Mouse (Mus musculus): ENCODE measurements around the gene Fars2. TPM values are rescaled to one million over a fixed set of nuclear protein-coding genes. Genes with fewer than 3 reads are reported as not detected.

Fars2 gene
- polyA plus RNA-seq, 1 experiment, result 42.6 TPM

DNA sequence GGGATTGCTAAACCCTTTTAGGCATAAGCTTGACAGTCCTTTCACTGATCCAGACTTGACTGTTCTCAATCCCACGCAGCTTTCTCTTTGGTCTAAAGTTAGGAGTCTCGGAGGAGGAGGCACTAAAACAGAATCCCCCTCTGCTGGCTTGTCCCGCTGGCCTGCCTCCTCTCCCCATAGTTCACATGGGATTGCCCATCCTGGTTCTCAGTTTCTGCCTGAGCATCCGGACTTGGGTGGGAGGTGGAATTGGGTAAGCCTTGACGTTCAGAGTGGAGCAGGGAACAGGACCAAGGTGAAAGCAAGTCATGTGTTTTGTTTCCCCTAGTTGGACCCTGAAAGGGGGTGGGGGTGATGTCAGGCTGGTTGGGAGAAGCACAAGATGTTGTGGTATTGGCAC is 415.9 kb downstream of the Fars2 start:
- 95% methylated on average over 5 of the region's 5 CpGs for WGBS
- TF ChIP-seq POLR2A (IDR thresholded peaks at IDR 0.05; ENCODE audit: low read depth, low read length) (no peak), CTCF (IDR thresholded peaks at IDR 0.05; ENCODE audit: extremely low read depth, insufficient read length, insufficient replicate concordance, low read depth, low read length) (no peak)
- Histone ChIP-seq H3K36me3 (ENCODE audit: control insufficient read depth, insufficient read depth, low read length) (no peaks in the 10 kb centered on the region), H3K4me1 (ENCODE audit: control insufficient read depth, insufficient read depth, insufficient read length, low read length) (peaks cover 2% of the 10 kb centered on the region; the same call in 1 of the 2 replicates), H3K27me3 (ENCODE audit: control insufficient read depth, insufficient read depth, low read length) (no peaks in the 10 kb centered on the region), H3K27ac (ENCODE audit: insufficient read depth, low read depth, low read length) (no peak overlapping the region), H3K4me3 (ENCODE audit: low read depth, low read length) (no peak overlapping the region)

- WGBS, result 67% methylated on average over 7 of the region's 7 CpGs
- TF ChIP-seq CTCF (IDR thresholded peaks at IDR 0.05; ENCODE audit: extremely low read depth, insufficient read length, insufficient replicate concordance, low read depth, low read length) (no peak), POLR2A (IDR thresholded peaks at IDR 0.05; ENCODE audit: low read depth, low read length) (no peak)
Observed at GRCm38 (mm10) chr13:36533518-36533917, 416.3 kb downstream of the Fars2 start.

DNA sequence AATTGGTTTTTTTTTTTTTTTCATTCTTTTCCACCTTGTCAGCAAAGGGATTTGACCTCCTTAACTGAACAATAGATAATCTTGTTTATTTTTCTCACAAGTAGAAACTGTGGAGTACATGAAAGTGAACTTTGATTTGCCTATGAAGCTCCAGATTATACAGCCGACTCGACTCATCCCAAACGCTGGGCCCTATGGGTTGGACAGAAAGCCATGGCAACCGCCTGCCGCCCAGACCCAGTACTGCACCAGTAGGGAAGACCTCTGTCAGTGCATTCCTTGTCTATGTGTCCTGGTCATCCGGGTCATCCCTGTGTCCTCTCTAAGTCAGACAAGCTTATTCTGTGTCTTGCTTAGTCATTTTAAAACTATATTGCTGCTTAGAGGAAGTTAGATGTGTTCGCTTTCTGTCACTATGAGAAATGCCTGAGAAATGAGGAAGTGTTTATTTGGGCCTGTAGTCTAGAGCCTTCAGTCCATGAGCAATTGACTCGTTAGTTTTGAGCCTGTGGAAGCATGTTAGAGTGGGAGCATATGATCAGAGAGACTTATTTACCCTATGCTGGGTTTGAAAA is 416.8 kb downstream of the Fars2 start:
- 42% methylated on average over 8 of the region's 8 CpGs for WGBS
- H3K27me3 ChIP-seq (ENCODE audit: control insufficient read depth, insufficient read depth, low read length), result no peaks in the 10 kb centered on the region
- H3K4me3 ChIP-seq (ENCODE audit: low read depth, low read length), result no peak overlapping the region
- H3K4me1 ChIP-seq (ENCODE audit: control insufficient read depth, insufficient read depth, insufficient read length, low read length), result peaks cover 2% of the 10 kb centered on the region; the same call in 1 of the 2 replicates
- H3K27ac ChIP-seq (ENCODE audit: insufficient read depth, low read depth, low read length), result no peak overlapping the region
- TF ChIP-seq POLR2A (IDR thresholded peaks at IDR 0.05; ENCODE audit: low read depth, low read length) (no peak), CTCF (IDR thresholded peaks at IDR 0.05; ENCODE audit: extremely low read depth, insufficient read length, insufficient replicate concordance, low read depth, low read length) (no peak)
- H3K36me3 ChIP-seq (ENCODE audit: control insufficient read depth, insufficient read depth, low read length), result no peaks in the 10 kb centered on the region

More at GRCm38 (mm10) chr13:36533518-36533917, 416.3 kb downstream of the Fars2 start:
- Histone ChIP-seq H3K4me1 (ENCODE audit: control insufficient read depth, insufficient read depth, insufficient read length, low read length) (peaks cover 2% of the 10 kb centered on the region; the same call in 1 of the 2 replicates), H3K27ac (ENCODE audit: insufficient read depth, low read depth, low read length) (no peak overlapping the region), H3K36me3 (ENCODE audit: control insufficient read depth, insufficient read depth, low read length) (no peaks in the 10 kb centered on the region), H3K4me3 (ENCODE audit: low read depth, low read length) (no peak overlapping the region), H3K27me3 (ENCODE audit: control insufficient read depth, insufficient read depth, low read length) (no peaks in the 10 kb centered on the region)

GRCm38 (mm10) chr13:36537580-36537979 is 420.4 kb downstream of the Fars2 start:
- 88% methylated on average over 3 of the region's 3 CpGs for WGBS
- H3K27ac ChIP-seq (ENCODE audit: insufficient read depth, low read depth, low read length), result no peak overlapping the region

DNA sequence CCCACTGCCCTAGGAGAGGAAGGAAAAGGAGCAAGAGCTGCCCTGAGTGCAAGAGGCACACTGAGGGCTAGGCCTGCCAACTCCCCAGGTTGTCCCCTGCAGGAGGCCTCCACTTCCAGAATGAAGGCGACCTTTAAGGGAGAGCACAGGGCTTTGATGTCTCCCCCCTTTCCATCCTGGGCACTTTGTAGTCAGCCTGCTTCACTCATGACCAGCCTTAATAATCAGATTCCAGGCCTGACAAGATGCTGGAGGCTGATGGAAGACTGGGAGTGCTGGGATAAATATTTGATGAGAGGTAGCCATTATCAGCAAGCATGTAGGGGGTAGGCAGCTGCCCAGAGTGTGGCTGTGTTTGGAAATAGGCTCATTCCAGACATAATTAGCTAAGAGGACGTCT is 421.2 kb downstream of the Fars2 start:
- no peaks in the 10 kb centered on the region for H3K36me3 ChIP-seq (ENCODE audit: control insufficient read depth, insufficient read depth, low read length)
- 90% methylated on average over 2 of the region's 2 CpGs for WGBS
- no peak overlapping the region for H3K27ac ChIP-seq (ENCODE audit: insufficient read depth, low read depth, low read length)
- TF ChIP-seq CTCF (IDR thresholded peaks at IDR 0.05; ENCODE audit: extremely low read depth, insufficient read length, insufficient replicate concordance, low read depth, low read length), result no peak
- no peak for TF ChIP-seq POLR2A (IDR thresholded peaks at IDR 0.05; ENCODE audit: low read depth, low read length)
- H3K4me3 ChIP-seq (ENCODE audit: low read depth, low read length), result no peak overlapping the region
- peaks cover 2% of the 10 kb centered on the region; the same call in 1 of the 2 replicates for H3K4me1 ChIP-seq (ENCODE audit: control insufficient read depth, insufficient read depth, insufficient read length, low read length)
- H3K27me3 ChIP-seq (ENCODE audit: control insufficient read depth, insufficient read depth, low read length), result no peaks in the 10 kb centered on the region

More at GRCm38 (mm10) chr13:36537580-36537979, 420.4 kb downstream of the Fars2 start:
- TF ChIP-seq CTCF (IDR thresholded peaks at IDR 0.05; ENCODE audit: extremely low read depth, insufficient read length, insufficient replicate concordance, low read depth, low read length) (no peak), POLR2A (IDR thresholded peaks at IDR 0.05; ENCODE audit: low read depth, low read length) (no peak)
- H3K36me3 ChIP-seq (ENCODE audit: control insufficient read depth, insufficient read depth, low read length), result no peaks in the 10 kb centered on the region
- peaks cover 2% of the 10 kb centered on the region; the same call in 1 of the 2 replicates for H3K4me1 ChIP-seq (ENCODE audit: control insufficient read depth, insufficient read depth, insufficient read length, low read length)
- H3K27me3 ChIP-seq (ENCODE audit: control insufficient read depth, insufficient read depth, low read length), result no peaks in the 10 kb centered on the region
- no peak overlapping the region for H3K4me3 ChIP-seq (ENCODE audit: low read depth, low read length)

DNA sequence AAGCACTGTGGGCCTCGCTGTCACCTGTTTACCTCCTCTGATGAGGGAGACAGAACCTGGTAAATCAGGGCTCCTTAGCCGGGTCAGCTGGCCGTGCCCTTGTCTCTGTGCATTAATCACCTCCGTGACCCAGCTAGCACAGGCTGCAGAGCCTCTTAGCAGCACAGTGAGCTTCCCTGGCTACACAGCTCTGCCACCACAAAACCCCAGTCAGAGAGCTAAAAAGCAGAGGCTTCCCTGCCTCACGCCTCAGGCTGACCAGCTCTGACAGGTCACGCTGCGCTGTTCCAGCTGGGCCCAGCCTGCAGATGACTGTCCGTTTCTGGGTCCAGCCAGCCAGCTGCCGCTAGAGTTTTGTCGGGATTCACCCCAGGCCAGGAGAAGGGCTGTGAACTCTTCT is 423.0 kb downstream of the Fars2 start:
- no peak overlapping the region for H3K27ac ChIP-seq (ENCODE audit: insufficient read depth, low read depth, low read length)
- no peak overlapping the region for H3K4me3 ChIP-seq (ENCODE audit: low read depth, low read length)
- TF ChIP-seq POLR2A (IDR thresholded peaks at IDR 0.05; ENCODE audit: low read depth, low read length) (no peak), CTCF (IDR thresholded peaks at IDR 0.05; ENCODE audit: extremely low read depth, insufficient read length, insufficient replicate concordance, low read depth, low read length) (no peak)
- H3K36me3 ChIP-seq (ENCODE audit: control insufficient read depth, insufficient read depth, low read length), result no peaks in the 10 kb centered on the region
- 76% methylated on average over 10 of the region's 10 CpGs for whole genome bisulfite sequencing
- H3K27me3 ChIP-seq (ENCODE audit: control insufficient read depth, insufficient read depth, low read length), result no peaks in the 10 kb centered on the region
- H3K4me1 ChIP-seq (ENCODE audit: control insufficient read depth, insufficient read depth, insufficient read length, low read length), result no peaks in the 10 kb centered on the region

GRCm38 (mm10) chr13:36541287-36541780 is 424.1 kb downstream of the Fars2 start:
- H3K27me3 ChIP-seq (ENCODE audit: control insufficient read depth, insufficient read depth, low read length), result no peaks in the 10 kb centered on the region
- TF ChIP-seq CTCF (IDR thresholded peaks at IDR 0.05; ENCODE audit: extremely low read depth, insufficient read length, insufficient replicate concordance, low read depth, low read length), result no peak
- no peak for TF ChIP-seq POLR2A (IDR thresholded peaks at IDR 0.05; ENCODE audit: low read depth, low read length)
- no peaks in the 10 kb centered on the region for H3K36me3 ChIP-seq (ENCODE audit: control insufficient read depth, insufficient read depth, low read length)
- WGBS, result 86% methylated on average over 2 of the region's 2 CpGs
- no peak overlapping the region for H3K4me3 ChIP-seq (ENCODE audit: low read depth, low read length)
- H3K27ac ChIP-seq (ENCODE audit: insufficient read depth, low read depth, low read length), result no peak overlapping the region
- no peaks in the 10 kb centered on the region for H3K4me1 ChIP-seq (ENCODE audit: control insufficient read depth, insufficient read depth, insufficient read length, low read length)

Data from small intestine, adult 2 months (tissue).